Mouse (Mus musculus) CD4-positive, CD25-positive, alpha-beta regulatory T cell, adult 2 months (primary cell): ENCODE measurements around the gene Olfr466.

Experiments
- DNase-seq: peaks from one replicate; pipeline ENCODE4 v3.0.0-alpha.2; 2012; ENCODE audit warnings: low read depth, low spot score

Olfr466 gene

GRCm38 (mm10) chr13:65149940-65150339, at the start of gene Olfr466:
Gene Olfr466, plus strand, starts transcription at chr13:65150240.
- no peak for DNase-seq

GRCm38 (mm10) chr13:65100678-65101077, 49.4 kb upstream of the Olfr466 start:
- DNase-seq = no peak

GRCm38 (mm10) chr13:65101232-65101631, 48.8 kb upstream of the Olfr466 start:
- peak; percentile 26 for DNase-seq

GRCm38 (mm10) chr13:65111961-65112360, 38.1 kb upstream of the Olfr466 start:
- DNase-seq = peak; percentile 40

- DNase-seq = peak; percentile 93
These were observed 37.5 kb upstream of the Olfr466 start, which contains the start of gene Mfsd14b for GRCm38 (mm10) chr13:65112459-65113110. Gene Mfsd14b, minus strand, starts transcription at chr13:65112975.

- DNase-seq = no peak
These were observed 36.8 kb upstream of the Olfr466 start for GRCm38 (mm10) chr13:65113239-65113638.

GRCm38 (mm10) chr13:65120984-65121383, 29.1 kb upstream of the Olfr466 start:
- no peak for DNase-seq

GRCm38 (mm10) chr13:65122111-65122510, 27.9 kb upstream of the Olfr466 start:
- no peak for DNase-seq

- DNase-seq = peak; percentile 39
These were observed 22.8 kb upstream of the Olfr466 start for GRCm38 (mm10) chr13:65127063-65127847.

- no peak for DNase-seq
These were observed 12.3 kb upstream of the Olfr466 start, which contains the start of gene Olfr465-ps1 for GRCm38 (mm10) chr13:65137789-65138188. Gene Olfr465-ps1, plus strand, starts transcription at chr13:65138089.

- DNase-seq = no peak
These were observed 24.1 kb downstream of the Olfr466 start for GRCm38 (mm10) chr13:65174102-65174501.

GRCm38 (mm10) chr13:65175734-65176471, 25.9 kb downstream of the Olfr466 start:
- peak; percentile 78 for DNase-seq

- DNase-seq = peak; percentile 2
These were observed 26.5 kb downstream of the Olfr466 start for GRCm38 (mm10) chr13:65176472-65177091.

GRCm38 (mm10) chr13:65200667-65201066, 50.6 kb downstream of the Olfr466 start:
- no peak for DNase-seq
